Mouse (Mus musculus) large intestine, adult 2 months (tissue): ENCODE measurements around the gene Coa7. TPM values are rescaled to one million over a fixed set of nuclear protein-coding genes. Genes with fewer than 3 reads are reported as not detected.
A peak's percentile ranks its signal among the peaks of the same experiment; 100 is the strongest.
"Not testable (repeated sequence)": the region's sequence is repeated elsewhere in the genome, so short reads cannot be mapped to it uniquely, and the experiment has no call there.

Experiments used
- DNase-seq: peaks from one replicate; pipeline ENCODE4 v3.0.0-alpha.2; 2012; ENCODE audit warnings: low read depth, low spot score
- WGBS: fragments of 180-500 bp; shearing (Covaris S2); methylation state at CpG from one replicate; pipeline ENCODE4 v1.1.7; 2018; 5-methylcytosine and 5-hydroxymethylcytosine counted together
- polyA plus RNA-seq: library from polyadenylated mRNA; depleted of rRNA; stranded (reverse); fragments of >200 nt; gene quantifications from 2 replicates; pipeline ENCODE4 v1.2.3, GENCODE M21; 2012

Coa7 gene
- polyA plus RNA-seq, 1 experiment: 14.5 TPM

GRCm38 (mm10) chr4:108338321-108338733 is 10.4 kb downstream of the Coa7 start:
- WGBS: 60% methylated on average over 9 of the region's 9 CpGs

GRCm38 (mm10) chr4:108338811-108339210 is 10.9 kb downstream of the Coa7 start:
- 82% methylated on average over 10 of the region's 10 CpGs for WGBS

More at GRCm38 (mm10) chr4:108338321-108338733, 10.4 kb downstream of the Coa7 start:
- no peak for DNase-seq

GRCm38 (mm10) chr4:108339277-108339690 is 11.3 kb downstream of the Coa7 start:
- WGBS: 26% methylated on average over 4 of the region's 4 CpGs
- DNase-seq: no peak

More at GRCm38 (mm10) chr4:108338811-108339210, 10.9 kb downstream of the Coa7 start:
- DNase-seq: no peak

GRCm38 (mm10) chr4:108344631-108345083 is 16.7 kb downstream of the Coa7 start:
- WGBS: 54% methylated on average over 7 of the region's 7 CpGs
- DNase-seq: no peak

- DNase-seq: no peak
- 65% methylated on average over 5 of the region's 5 CpGs for WGBS
Measured at GRCm38 (mm10) chr4:108345826-108346225, 17.9 kb downstream of the Coa7 start.

- WGBS: 30% methylated on average over 5 of the region's 5 CpGs
- DNase-seq: peak; percentile 64
Measured at GRCm38 (mm10) chr4:108347111-108347510, 19.2 kb downstream of the Coa7 start.

- WGBS: 37% methylated on average over 5 of the region's 5 CpGs
- no peak for DNase-seq
Measured at GRCm38 (mm10) chr4:108348256-108348875, 20.4 kb downstream of the Coa7 start.

- 90% methylated on average over 3 of the region's 3 CpGs for WGBS
Measured at GRCm38 (mm10) chr4:108349064-108349463, 21.1 kb downstream of the Coa7 start.

GRCm38 (mm10) chr4:108349836-108350547 is 22.1 kb downstream of the Coa7 start:
- WGBS: 56% methylated on average over 8 of the region's 8 CpGs
- no peak for DNase-seq

More at GRCm38 (mm10) chr4:108349064-108349463, 21.1 kb downstream of the Coa7 start:
- DNase-seq: no peak

GRCm38 (mm10) chr4:108350819-108351218 is 22.9 kb downstream of the Coa7 start:
- 17% methylated on average over 8 of the region's 8 CpGs for WGBS
- DNase-seq: no peak

GRCm38 (mm10) chr4:108353591-108353990 is 25.7 kb downstream of the Coa7 start:
- not testable (repeated sequence) for DNase-seq

- WGBS: 88% methylated on average over 8 of the region's 8 CpGs
- DNase-seq: no peak
Measured at GRCm38 (mm10) chr4:108357458-108357857, 29.5 kb downstream of the Coa7 start.

- WGBS: 66% methylated on average over 4 of the region's 4 CpGs
Measured at GRCm38 (mm10) chr4:108358498-108358897, 30.6 kb downstream of the Coa7 start.

GRCm38 (mm10) chr4:108360136-108361055 is 32.5 kb downstream of the Coa7 start:
- 49% methylated on average over 28 of the region's 28 CpGs for WGBS
- DNase-seq: no peak

More at GRCm38 (mm10) chr4:108358498-108358897, 30.6 kb downstream of the Coa7 start:
- no peak for DNase-seq

GRCm38 (mm10) chr4:108362321-108363261 is 34.7 kb downstream of the Coa7 start:
- DNase-seq: peak; percentile 29
- WGBS: 15% methylated on average over 18 of the region's 18 CpGs

- 58% methylated on average over 7 of the region's 7 CpGs for WGBS
- no peak for DNase-seq
Measured at GRCm38 (mm10) chr4:108363355-108364110, 35.6 kb downstream of the Coa7 start.

- no peak for DNase-seq
- 76% methylated on average over 5 of the region's 5 CpGs for WGBS
Measured at GRCm38 (mm10) chr4:108364111-108364476, 36.2 kb downstream of the Coa7 start.

- WGBS: 36% methylated on average over 5 of the region's 5 CpGs
Measured at GRCm38 (mm10) chr4:108369254-108369653, 41.3 kb downstream of the Coa7 start.

More at GRCm38 (mm10) chr4:108369254-108369653, 41.3 kb downstream of the Coa7 start:
- no peak for DNase-seq
